Mouse (Mus musculus) cortical plate, adult 2 months (tissue): ENCODE results near the gene Lrsam1.

Experiments
- CTCF ChIP-seq: fragments of 200-500 bp; IDR thresholded peaks from 2 replicates; pipeline ENCODE4 v1.5.1; 2011; ENCODE audit warnings: mild to moderate bottlenecking, control low read depth, low read length; ENCODE audit not compliant: insufficient read depth; ENCODE audit errors: extremely low read depth
- POLR2A ChIP-seq: fragments of 200-500 bp; IDR thresholded peaks from 2 replicates; pipeline ENCODE4 v1.6.1; 2011; ENCODE audit warnings: mild to moderate bottlenecking, low read length, control low read depth; ENCODE audit not compliant: insufficient read depth; ENCODE audit errors: extremely low read depth

- peak; percentile 41; the same call in 1 of the 2 replicates for TF ChIP-seq CTCF
- TF ChIP-seq POLR2A: no peak
Measured at GRCm38 (mm10) chr2:32990167-32990832, 28.9 kb upstream of the Lrsam1 start.
